23 mouse cellular contexts compared by ENCODE assay signal in the genomic region with DNA sequence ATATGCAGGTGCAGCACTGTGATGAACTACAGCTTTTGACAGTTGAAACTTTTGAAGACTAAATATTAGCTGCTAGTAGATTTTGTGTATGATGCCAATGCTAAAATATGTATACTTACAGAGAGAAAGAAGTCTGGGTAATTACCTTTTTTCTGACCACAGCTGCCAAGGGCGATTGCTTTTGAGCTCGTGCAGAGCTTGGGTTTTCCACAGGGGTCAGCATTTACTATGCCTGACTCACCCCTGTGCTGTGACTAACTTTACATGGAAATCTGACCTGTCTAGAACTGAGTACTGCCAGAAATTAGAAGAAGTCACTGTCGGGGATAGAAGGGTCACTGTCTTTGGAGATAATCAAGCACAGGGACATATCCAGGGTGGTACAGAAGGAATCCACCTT. TPM values are rescaled to one million over a fixed set of nuclear protein-coding genes. Genes with fewer than 3 reads are reported as not detected.
"Had no signal": no experiment of that assay in that cellular context is flagged by ENCODE, and none has a peak within 500 bp of the region (broad histone marks: within the 10 kb centered on the region; RNA-seq: fewer than 3 reads in every experiment).

No protein-coding gene starts in this region.

- H3K27me3 ChIP-seq: limb, embryonic 13.5 days; liver, embryonic 12.5 days; liver, embryonic 15.5 days; lung, embryonic 15.5 days; neural tube, embryonic 12.5 days; stomach, embryonic 15.5 days had no signal

- H3K4me2 ChIP-seq: limb, embryonic 13.5 days; liver, embryonic 12.5 days; liver, embryonic 15.5 days; lung, embryonic 15.5 days; midbrain, embryonic 11.5 days; neural tube, embryonic 12.5 days; stomach, embryonic 15.5 days had no signal

- DNase-seq: kidney, adult 9 months; kidney, postnatal 14 days; kidney, postnatal 4 days; liver; lung, adult 18-20 months; lung, postnatal 10 days; lung, postnatal 4 days; midbrain, embryonic 14.5 days; retina, postnatal 1 day; right cerebral cortex, postnatal 25 days; spleen, adult 18-20 months; thymus, postnatal 25 days had no signal

- H3K4me1 ChIP-seq: liver, embryonic 12.5 days; liver, embryonic 15.5 days had no signal

- H3K4me3 ChIP-seq: limb, embryonic 10.5 days; limb, embryonic 13.5 days; liver, embryonic 12.5 days; liver, embryonic 15.5 days; lung, embryonic 15.5 days; neural tube, embryonic 12.5 days; stomach, embryonic 15.5 days had no signal

- H3K9ac ChIP-seq: limb, embryonic 13.5 days; liver, embryonic 12.5 days; liver, embryonic 15.5 days; lung, embryonic 15.5 days; neural tube, embryonic 12.5 days; stomach, embryonic 15.5 days had no signal

- H3K9me3 ChIP-seq: limb, embryonic 10.5 days; limb, embryonic 13.5 days; liver, embryonic 12.5 days; liver, embryonic 15.5 days; lung, embryonic 15.5 days; neural tube, embryonic 12.5 days; stomach, embryonic 15.5 days had no signal

- H3K27ac ChIP-seq: limb, embryonic 10.5 days; limb, embryonic 13.5 days; liver, embryonic 12.5 days; liver, embryonic 15.5 days; lung, embryonic 15.5 days; neural tube, embryonic 12.5 days; stomach, embryonic 15.5 days had no signal

- H3K36me3 ChIP-seq: limb, embryonic 10.5 days; limb, embryonic 13.5 days; liver, embryonic 12.5 days; liver, embryonic 15.5 days; lung, embryonic 15.5 days; neural tube, embryonic 12.5 days; stomach, embryonic 15.5 days had no signal

RNA-seq across cellular contexts. Expression of gene Lrrc17, which starts 51.1 kb away (rescaled TPM):
- total RNA-seq: megakaryocyte progenitor cell, adult 5-6 weeks; megakaryocyte-erythroid progenitor cell, adult 5-6 weeks; neutrophil, adult 5-6 weeks had no signal
